Mouse (Mus musculus): ENCODE results near the gene Ppp3cb. TPM values are rescaled to one million over a fixed set of nuclear protein-coding genes. Genes with fewer than 3 reads are reported as not detected.

Gene Ppp3cb
- polyA plus RNA-seq, 1 experiment, result 1.6 TPM

DNA sequence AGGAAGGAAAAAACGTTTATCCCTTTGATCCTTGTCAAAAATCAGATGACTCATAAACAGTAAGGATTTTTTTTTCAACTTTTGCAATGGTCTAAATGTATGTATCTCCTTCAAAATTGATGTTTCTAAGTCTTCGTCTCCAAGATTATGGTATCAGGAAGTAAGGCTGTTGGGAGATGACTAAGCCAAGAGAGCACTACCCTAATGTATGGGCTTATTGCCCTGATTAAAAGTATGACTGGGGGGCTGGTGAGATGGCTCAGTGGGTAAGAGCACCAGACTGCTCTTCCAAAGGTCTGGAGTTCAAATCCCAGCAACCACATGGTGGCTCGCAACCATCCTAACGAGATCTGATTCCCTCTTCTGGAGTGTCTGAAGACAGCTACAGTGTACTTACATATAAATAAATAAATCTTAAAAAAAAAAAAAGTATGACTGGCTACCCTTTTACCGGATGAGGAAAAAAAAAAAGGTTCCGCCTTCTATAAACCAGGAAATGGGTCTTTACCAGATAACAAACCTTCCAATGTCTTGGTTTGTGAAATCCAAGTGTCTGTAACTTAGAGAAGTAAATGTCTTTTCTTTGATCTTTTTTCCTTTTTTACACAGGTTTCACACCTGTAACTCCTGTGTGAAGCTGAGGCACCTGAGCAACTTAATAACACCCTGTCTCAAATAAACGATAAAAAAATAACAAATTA, 64.2 kb downstream of the Ppp3cb start:
- Histone ChIP-seq H3K36me3 (replicated peaks; ENCODE audit: low read length) (peaks cover 38% of the 10 kb centered on the region), H3K27me3 (replicated peaks) (no peaks in the 10 kb centered on the region), H3K4me1 (peaks cover 31% of the 10 kb centered on the region), H3K9me3 (no peaks in the 10 kb centered on the region), H3K4me3 (replicated peaks) (no peak overlapping the region)
- TF ChIP-seq FLI1 (IDR thresholded peaks at IDR 0.05; ENCODE audit: low read length), result no peak
- TF ChIP-seq GATA1 (IDR thresholded peaks at IDR 0.05; ENCODE audit: borderline replicate concordance, low read length), result no peak

GRCm38 (mm10) chr14:20481211-20481610, 65.2 kb downstream of the Ppp3cb start:
- Histone ChIP-seq H3K4me3 (replicated peaks) (no peak overlapping the region), H3K36me3 (replicated peaks; ENCODE audit: low read length) (peaks cover 39% of the 10 kb centered on the region), H3K27me3 (replicated peaks) (no peaks in the 10 kb centered on the region), H3K4me1 (peaks cover 41% of the 10 kb centered on the region), H3K9me3 (no peaks in the 10 kb centered on the region)
- TF ChIP-seq FLI1 (IDR thresholded peaks at IDR 0.05; ENCODE audit: low read length) (no peak), GATA1 (IDR thresholded peaks at IDR 0.05; ENCODE audit: borderline replicate concordance, low read length) (no peak)

DNA sequence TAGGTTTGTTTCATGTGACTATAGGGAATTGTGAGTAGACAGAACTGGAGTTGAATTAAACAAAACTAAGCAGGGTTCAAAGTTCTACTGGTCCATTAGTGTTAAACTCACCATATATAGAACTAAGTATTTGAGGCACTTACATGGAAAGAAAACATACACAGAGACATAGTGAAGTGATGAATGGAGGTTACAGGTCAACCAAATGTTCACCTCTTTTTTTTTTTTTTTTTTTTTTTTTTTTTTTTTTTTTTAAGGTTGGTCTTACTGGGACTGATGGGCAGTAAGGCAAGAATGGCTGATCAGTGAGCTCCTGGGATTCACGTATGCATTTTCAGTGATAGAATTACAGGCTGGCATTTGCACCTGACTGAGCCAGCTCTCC, 66.2 kb downstream of the Ppp3cb start:
- Histone ChIP-seq H3K36me3 (replicated peaks; ENCODE audit: low read length) (peaks cover 41% of the 10 kb centered on the region), H3K4me1 (peaks cover 51% of the 10 kb centered on the region), H3K9me3 (no peaks in the 10 kb centered on the region), H3K4me3 (replicated peaks) (peak overlapping the region; percentile 99), H3K27me3 (replicated peaks) (no peaks in the 10 kb centered on the region)
- TF ChIP-seq GATA1 (IDR thresholded peaks at IDR 0.05; ENCODE audit: borderline replicate concordance, low read length) (no peak), FLI1 (IDR thresholded peaks at IDR 0.05; ENCODE audit: low read length) (no peak)

GRCm38 (mm10) chr14:20479291-20480194, 66.8 kb downstream of the Ppp3cb start, which contains the start of gene Anxa7:
TSS of gene Anxa7 (minus strand) at chr14:20480133.
- Histone ChIP-seq H3K4me3 (replicated peaks) (peak within 1 kb of the TSS; percentile 99), H3K27me3 (replicated peaks) (no peaks in the 10 kb centered on the region), H3K9me3 (no peaks in the 10 kb centered on the region), H3K36me3 (replicated peaks; ENCODE audit: low read length) (peaks cover 37% of the 10 kb centered on the region), H3K4me1 (peaks cover 51% of the 10 kb centered on the region)
- TF ChIP-seq GATA1 (IDR thresholded peaks at IDR 0.05; ENCODE audit: borderline replicate concordance, low read length) (no peak), FLI1 (IDR thresholded peaks at IDR 0.05; ENCODE audit: low read length) (no peak)

- H3K9me3 ChIP-seq, result no peaks in the 10 kb centered on the region
- H3K4me1 ChIP-seq, result peaks cover 57% of the 10 kb centered on the region
- peak overlapping the region; percentile 99 for H3K4me3 ChIP-seq (replicated peaks)
- TF ChIP-seq FLI1 (IDR thresholded peaks at IDR 0.05; ENCODE audit: low read length), result 0 out of 2 replicates have a peak, but pooled peaks have one; percentile 32
- no peak for TF ChIP-seq GATA1 (IDR thresholded peaks at IDR 0.05; ENCODE audit: borderline replicate concordance, low read length)
- no peaks in the 10 kb centered on the region for H3K27me3 ChIP-seq (replicated peaks)
- peaks cover 37% of the 10 kb centered on the region for H3K36me3 ChIP-seq (replicated peaks; ENCODE audit: low read length)
These were observed 67.6 kb downstream of the Ppp3cb start for GRCm38 (mm10) chr14:20478801-20479200.

GRCm38 (mm10) chr14:20478385-20478784, 68.0 kb downstream of the Ppp3cb start:
- Histone ChIP-seq H3K36me3 (replicated peaks; ENCODE audit: low read length) (peaks cover 37% of the 10 kb centered on the region), H3K27me3 (replicated peaks) (no peaks in the 10 kb centered on the region), H3K9me3 (no peaks in the 10 kb centered on the region), H3K4me3 (replicated peaks) (peak overlapping the region; percentile 99), H3K4me1 (peaks cover 60% of the 10 kb centered on the region)
- no peak for TF ChIP-seq FLI1 (IDR thresholded peaks at IDR 0.05; ENCODE audit: low read length)
- no peak for TF ChIP-seq GATA1 (IDR thresholded peaks at IDR 0.05; ENCODE audit: borderline replicate concordance, low read length)

DNA sequence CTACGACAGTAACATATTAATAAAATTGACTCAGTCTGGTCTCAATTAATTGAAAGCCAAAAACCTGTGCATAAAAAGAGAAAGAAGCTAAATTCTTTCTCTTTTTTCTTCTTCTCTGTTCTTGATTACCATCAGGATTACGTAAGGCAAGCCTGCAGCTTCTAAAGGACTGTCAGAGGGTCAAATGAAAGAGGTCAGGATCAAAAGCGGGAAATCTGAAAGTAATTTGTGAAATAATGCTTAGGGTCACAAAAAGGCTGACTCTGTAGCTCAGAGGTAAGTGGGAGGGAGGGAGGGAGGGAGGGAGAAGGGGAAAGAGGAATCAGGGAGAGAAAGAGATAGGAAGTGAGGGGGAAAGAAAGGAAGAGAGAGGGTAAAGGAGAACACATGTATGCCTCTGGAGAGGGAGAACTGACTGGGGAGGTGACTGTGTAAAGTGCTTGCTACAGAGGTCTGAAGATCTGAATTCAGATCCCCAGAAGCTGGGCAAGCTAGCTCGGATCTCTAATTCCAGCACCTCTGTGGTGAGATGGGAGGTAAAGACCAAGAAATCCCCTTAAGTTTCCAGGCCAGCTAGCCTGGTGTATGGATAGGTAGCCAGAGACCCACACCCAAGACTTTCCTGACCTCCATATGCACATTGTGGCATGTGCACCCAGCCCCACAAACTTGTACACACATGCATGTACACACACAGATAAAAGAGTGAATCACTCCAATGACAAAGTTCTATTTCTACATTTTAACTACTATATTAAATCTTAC, 68.9 kb downstream of the Ppp3cb start:
- TF ChIP-seq FLI1 (IDR thresholded peaks at IDR 0.05; ENCODE audit: low read length) (no peak), GATA1 (IDR thresholded peaks at IDR 0.05; ENCODE audit: borderline replicate concordance, low read length) (no peak)
- Histone ChIP-seq H3K4me3 (replicated peaks) (peak overlapping the region; percentile 99), H3K36me3 (replicated peaks; ENCODE audit: low read length) (peaks cover 38% of the 10 kb centered on the region), H3K27me3 (replicated peaks) (no peaks in the 10 kb centered on the region), H3K9me3 (no peaks in the 10 kb centered on the region), H3K4me1 (peaks cover 60% of the 10 kb centered on the region)

GRCm38 (mm10) chr14:20460216-20460615, 86.2 kb downstream of the Ppp3cb start:
- Histone ChIP-seq H3K27me3 (replicated peaks) (no peaks in the 10 kb centered on the region), H3K4me3 (replicated peaks) (no peak overlapping the region), H3K9me3 (no peaks in the 10 kb centered on the region), H3K4me1 (peaks cover 5% of the 10 kb centered on the region), H3K36me3 (replicated peaks; ENCODE audit: low read length) (peaks cover 100% of the 10 kb centered on the region)
- TF ChIP-seq FLI1 (IDR thresholded peaks at IDR 0.05; ENCODE audit: low read length), result no peak
- no peak for TF ChIP-seq GATA1 (IDR thresholded peaks at IDR 0.05; ENCODE audit: borderline replicate concordance, low read length)

GRCm38 (mm10) chr14:20458378-20458777, 88.0 kb downstream of the Ppp3cb start:
- peaks cover 95% of the 10 kb centered on the region for H3K36me3 ChIP-seq (replicated peaks; ENCODE audit: low read length)
- peaks cover 5% of the 10 kb centered on the region for H3K4me1 ChIP-seq
- TF ChIP-seq FLI1 (IDR thresholded peaks at IDR 0.05; ENCODE audit: low read length), result no peak
- TF ChIP-seq GATA1 (IDR thresholded peaks at IDR 0.05; ENCODE audit: borderline replicate concordance, low read length), result no peak
- no peaks in the 10 kb centered on the region for H3K9me3 ChIP-seq
- H3K27me3 ChIP-seq (replicated peaks), result no peaks in the 10 kb centered on the region
- H3K4me3 ChIP-seq (replicated peaks), result no peak overlapping the region
